Mouse (Mus musculus): ENCODE results near the gene Dcn. TPM values are rescaled to one million over a fixed set of nuclear protein-coding genes. Genes with fewer than 3 reads are reported as not detected.

Gene Dcn
- polyA plus RNA-seq, 1 experiment from 2014 or later, result 210 TPM

- H3K4me1 ChIP-seq, result peaks cover 4% of the 10 kb centered on the region; the same call in 1 of the 2 replicates
- peak; percentile 42; the same call in 1 of the 2 replicates for ATAC-seq (ENCODE audit: borderline replicate concordance, extremely low read depth, low FRiP score, low TSS enrichment)
- no peaks in the 10 kb centered on the region for H3K9me3 ChIP-seq
- H3K9ac ChIP-seq, result no peak within 1 kb of the TSS
- H3K27me3 ChIP-seq, result no peaks in the 10 kb centered on the region
- no peaks in the 10 kb centered on the region for H3K36me3 ChIP-seq
- 0 out of 2 replicates have a peak within 1 kb of the TSS, but pooled peaks have one; percentile 31 for H3K4me2 ChIP-seq
- H3K27ac ChIP-seq, result peak within 1 kb of the TSS; percentile 25
- no peak within 1 kb of the TSS for H3K4me3 ChIP-seq
- WGBS, result 29% methylated on average over 10 of the region's 10 CpGs
These were observed 85.8 kb downstream of the Dcn start, which contains the start of gene Lum for GRCm38 (mm10) chr10:97564957-97565856. Gene Lum (plus strand): TSS chr10:97565128.

- Histone ChIP-seq H3K36me3 (no peaks in the 10 kb centered on the region), H3K9me3 (no peaks in the 10 kb centered on the region), H3K27ac (no peak overlapping the region), H3K27me3 (no peaks in the 10 kb centered on the region), H3K4me3 (no peak overlapping the region), H3K4me1 (peaks cover 6% of the 10 kb centered on the region; the same call in 1 of the 2 replicates), H3K9ac (no peak overlapping the region), H3K4me2 (no peak overlapping the region)
- WGBS, result 64% methylated on average over 8 of the region's 8 CpGs
- ATAC-seq (ENCODE audit: borderline replicate concordance, extremely low read depth, low FRiP score, low TSS enrichment), result no peak
These were observed 88.2 kb downstream of the Dcn start for GRCm38 (mm10) chr10:97567489-97568135.

Other genes with a start within 250 kb of the Dcn start
- 43.9 and 53.6 TPM in 2 replicates for gene Lum, start 85.5 kb downstream of the Dcn start, polyA plus RNA-seq (2015; fragmentation: Nextera tagmentation; extraction: Ambion mirVana)
- 0.19 and 0.29 TPM in 2 replicates for gene Kera, start 127.3 kb downstream of the Dcn start, polyA plus RNA-seq (2015; fragmentation: Nextera tagmentation; extraction: Ambion mirVana)
- gene Epyc, start 164.5 kb downstream of the Dcn start, polyA plus RNA-seq (2015; fragmentation: Nextera tagmentation; extraction: Ambion mirVana), result 0.91 and 0.94 TPM in 2 replicates
- gene Ccer1, start 213.4 kb downstream of the Dcn start, polyA plus RNA-seq (2015; fragmentation: Nextera tagmentation; extraction: Ambion mirVana), result not detected in 2 replicates
- gene C030005K15Rik, start 247.1 kb downstream of the Dcn start, polyA plus RNA-seq (2015; fragmentation: Nextera tagmentation; extraction: Ambion mirVana), result not detected in 2 replicates

Data from lung, embryonic 15.5 days (tissue).